Mouse (Mus musculus) intestine, embryonic 16.5 days (tissue): ENCODE measurements around the gene Ralgds. TPM values are rescaled to one million over a fixed set of nuclear protein-coding genes. Genes with fewer than 3 reads are reported as not detected.
A peak's percentile ranks its signal among the peaks of the same experiment; 100 is the strongest.
"Not testable (repeated sequence)": the region's sequence is repeated elsewhere in the genome, so short reads cannot be mapped to it uniquely, and the experiment has no call there.

Experiments
- ATAC-seq: fragments of 200-750 bp; cut with Nextera tagmentation; 2 replicates; pipeline ENCODE4 v1.8.0; 2017; ENCODE audit warnings: moderate TSS enrichment, moderate library complexity
- H3K27ac ChIP-seq: fragments of 300-500 bp; sonication (generic); 2 replicates; pipeline ENCODE4 v1.5.1; 2014; ENCODE audit warnings: mild to moderate bottlenecking, low read length
- H3K27me3 ChIP-seq: fragments of 300-500 bp; sonication (generic); replicated peaks from 2 replicates; pipeline ENCODE4 v1.6.1; 2014; ENCODE audit warnings: low read length, control low read depth, mixed read lengths; ENCODE audit not compliant: control insufficient read depth, insufficient read depth
- H3K36me3 ChIP-seq: fragments of 300-500 bp; sonication (generic); 2 replicates; pipeline ENCODE4 v1.6.1; 2014; ENCODE audit warnings: low read length, control low read depth; ENCODE audit not compliant: control insufficient read depth, insufficient read depth
- H3K4me1 ChIP-seq: fragments of 300-500 bp; sonication (generic); 2 replicates; pipeline ENCODE4 v1.6.1; 2014; ENCODE audit warnings: low read length, control low read depth, mixed read lengths; ENCODE audit not compliant: control insufficient read depth, insufficient read depth
- H3K4me2 ChIP-seq: fragments of 300-500 bp; sonication (generic); 2 replicates; pipeline ENCODE4 v1.6.1; 2014; ENCODE audit warnings: low read depth, low read length, control low read depth
- H3K4me3 ChIP-seq: fragments of 300-500 bp; sonication (generic); 2 replicates; pipeline ENCODE4 v1.5.1; 2014; ENCODE audit warnings: mild to moderate bottlenecking, low read length
- H3K9ac ChIP-seq: fragments of 300-500 bp; sonication (generic); 2 replicates; pipeline ENCODE4 v1.6.1; 2014; ENCODE audit warnings: low read depth, low read length
- H3K9me3 ChIP-seq: fragments of 300-500 bp; sonication (generic); 2 replicates; pipeline ENCODE4 v1.6.1; 2016; ENCODE audit warnings: low read length, control low read depth; ENCODE audit not compliant: control insufficient read depth
- WGBS: fragments of 180-500 bp; shearing (Covaris S2); extraction: QIAGEN DNeasy Blood & Tissue Kit; methylation state at CpG from one replicate; pipeline ENCODE4 v1.1.7; 2014; 5-methylcytosine and 5-hydroxymethylcytosine counted together
- polyA plus RNA-seq: library from polyadenylated mRNA; unstranded; fragments of >200 nt; fragmentation: Nextera tagmentation; extraction: Ambion mirVana; gene quantifications from 2 replicates; pipeline ENCODE4 v1.2.1, GENCODE M21; 2015

Ralgds gene
- polyA plus RNA-seq, 1 experiment from 2014 or later: 19.1 TPM

GRCm38 (mm10) chr2:28502987-28503386 is 9.9 kb upstream of the Ralgds start:
- no peaks in the 10 kb centered on the region for H3K4me1 ChIP-seq
- no peak for ATAC-seq
- whole genome bisulfite sequencing: 83% methylated on average over 10 of the region's 10 CpGs

GRCm38 (mm10) chr2:28504676-28505075 is 8.2 kb upstream of the Ralgds start:
- 90% methylated on average over 13 of the region's 13 CpGs for WGBS
- Histone ChIP-seq H3K27me3 (no peaks in the 10 kb centered on the region), H3K4me3 (no peak overlapping the region), H3K9me3 (no peaks in the 10 kb centered on the region), H3K4me2 (no peak overlapping the region), H3K36me3 (no peaks in the 10 kb centered on the region), H3K4me1 (no peaks in the 10 kb centered on the region), H3K9ac (no peak overlapping the region), H3K27ac (no peak overlapping the region)
- ATAC-seq: no peak

More at GRCm38 (mm10) chr2:28502987-28503386, 9.9 kb upstream of the Ralgds start:
- Histone ChIP-seq H3K27me3 (no peaks in the 10 kb centered on the region), H3K4me2 (no peak overlapping the region), H3K27ac (no peak overlapping the region), H3K4me3 (no peak overlapping the region), H3K9ac (no peak overlapping the region), H3K9me3 (no peaks in the 10 kb centered on the region), H3K36me3 (no peaks in the 10 kb centered on the region)

GRCm38 (mm10) chr2:28505795-28506194 is 7.1 kb upstream of the Ralgds start, which contains the start of gene Gm10134:
TSS of gene Gm10134 (plus strand) at chr2:28506095.
- H3K4me3 ChIP-seq: no peak within 1 kb of the TSS
- 77% methylated on average over 3 of the region's 3 CpGs for WGBS
- no peak within 1 kb of the TSS for H3K4me2 ChIP-seq
- no peaks in the 10 kb centered on the region for H3K36me3 ChIP-seq
- no peaks in the 10 kb centered on the region for H3K4me1 ChIP-seq
- ATAC-seq: no peak
- H3K27me3 ChIP-seq: no peaks in the 10 kb centered on the region
- H3K9ac ChIP-seq: no peak within 1 kb of the TSS
- no peak within 1 kb of the TSS for H3K27ac ChIP-seq
- no peaks in the 10 kb centered on the region for H3K9me3 ChIP-seq

- H3K27ac ChIP-seq: no peak overlapping the region
- H3K36me3 ChIP-seq: no peaks in the 10 kb centered on the region
- no peaks in the 10 kb centered on the region for H3K9me3 ChIP-seq
- 83% methylated on average over 6 of the region's 6 CpGs for WGBS
- ATAC-seq: no peak
- no peak overlapping the region for H3K4me2 ChIP-seq
- no peaks in the 10 kb centered on the region for H3K4me1 ChIP-seq
- no peaks in the 10 kb centered on the region for H3K27me3 ChIP-seq
- no peak overlapping the region for H3K9ac ChIP-seq
- no peak overlapping the region for H3K4me3 ChIP-seq
These were observed 6.6 kb upstream of the Ralgds start for GRCm38 (mm10) chr2:28506291-28506690.

GRCm38 (mm10) chr2:28511600-28511999 is 1.3 kb upstream of the Ralgds start:
- H3K4me1 ChIP-seq: peaks cover 17% of the 10 kb centered on the region
- 54% methylated on average over 5 of the region's 5 CpGs for WGBS
- H3K4me3 ChIP-seq, ATAC-seq, H3K27me3 ChIP-seq, H3K9me3 ChIP-seq, H3K4me2 ChIP-seq, H3K36me3 ChIP-seq, H3K9ac ChIP-seq, H3K27ac ChIP-seq: not testable (repeated sequence)

GRCm38 (mm10) chr2:28513431-28514370 is 776 bp downstream of the Ralgds start:
- Histone ChIP-seq H3K9ac (peak overlapping the region; percentile 86), H3K9me3 (no peaks in the 10 kb centered on the region), H3K4me3 (peak overlapping the region; percentile 77), H3K36me3 (peaks cover under 1% of the 10 kb centered on the region; the same call in 1 of the 2 replicates), H3K27ac (peak overlapping the region; percentile 76), H3K4me2 (peak overlapping the region; percentile 98), H3K4me1 (peaks cover 25% of the 10 kb centered on the region), H3K27me3 (no peaks in the 10 kb centered on the region)
- WGBS: 5% methylated on average over 47 of the region's 47 CpGs
- ATAC-seq: peak; percentile 58

- 19% methylated on average over 5 of the region's 5 CpGs for WGBS
- Histone ChIP-seq H3K27me3 (no peaks in the 10 kb centered on the region), H3K4me3 (peak overlapping the region; percentile 77), H3K4me2 (peak overlapping the region; percentile 98), H3K9ac (peak overlapping the region; percentile 86), H3K36me3 (peaks cover 3% of the 10 kb centered on the region; the same call in 1 of the 2 replicates), H3K9me3 (no peaks in the 10 kb centered on the region), H3K4me1 (peaks cover 25% of the 10 kb centered on the region), H3K27ac (no peak overlapping the region)
- no peak for ATAC-seq
These were observed 1.6 kb downstream of the Ralgds start for GRCm38 (mm10) chr2:28514489-28514888.

- H3K27me3 ChIP-seq: no peaks in the 10 kb centered on the region
- H3K4me1 ChIP-seq: peaks cover 25% of the 10 kb centered on the region
- peak; percentile 62 for ATAC-seq
- no peaks in the 10 kb centered on the region for H3K9me3 ChIP-seq
- H3K4me3 ChIP-seq: no peak overlapping the region
- no peak overlapping the region for H3K4me2 ChIP-seq
- H3K27ac ChIP-seq: peak overlapping the region; percentile 34
- H3K9ac ChIP-seq: peak overlapping the region; percentile 38; the same call in 1 of the 2 replicates
- WGBS: 32% methylated on average over 5 of the region's 5 CpGs
- peaks cover 3% of the 10 kb centered on the region; the same call in 1 of the 2 replicates for H3K36me3 ChIP-seq
These were observed 4.4 kb downstream of the Ralgds start for GRCm38 (mm10) chr2:28517206-28517909.

GRCm38 (mm10) chr2:28518231-28518630 is 5.3 kb downstream of the Ralgds start:
- H3K27ac ChIP-seq: no peak overlapping the region
- WGBS: 42% methylated on average over 2 of the region's 2 CpGs
- no peak for ATAC-seq

More at GRCm38 (mm10) chr2:28518231-28518630, 5.3 kb downstream of the Ralgds start:
- no peak overlapping the region for H3K4me3 ChIP-seq
- no peak overlapping the region for H3K9ac ChIP-seq
- H3K36me3 ChIP-seq: peaks cover 3% of the 10 kb centered on the region; the same call in 1 of the 2 replicates
- no peak overlapping the region for H3K4me2 ChIP-seq
- H3K4me1 ChIP-seq: peaks cover 26% of the 10 kb centered on the region
- H3K27me3 ChIP-seq: no peaks in the 10 kb centered on the region
- no peaks in the 10 kb centered on the region for H3K9me3 ChIP-seq
